Mouse (Mus musculus) adrenal gland, postnatal 36 days (tissue): ENCODE results near the gene Defb45. TPM values are rescaled to one million over a fixed set of nuclear protein-coding genes. Genes with fewer than 3 reads are reported as not detected.

ENCODE experiments used
- DNase-seq, 2 experiments: peaks; one replicate each; pipeline ENCODE4 v3.0.0; 2021; ENCODE audit warnings: mixed read lengths in 1 of 2
- total RNA-seq, 2 experiments: library from RNA; stranded (reverse); gene quantifications; 2 replicates each; pipeline ENCODE4 v1.2.3; 2021

The Defb45 gene
- total RNA-seq, 2 experiments from 2014 or later: not detected

- DNase-seq: no peak
Measured at GRCm38 (mm10) chr2:152607746-152608145, 8.5 kb upstream of the Defb45 start.

- peak; percentile 76 to 86 for DNase-seq
Measured at GRCm38 (mm10) chr2:152604057-152604456, 4.9 kb upstream of the Defb45 start, which contains the start of gene Defb36. Gene Defb36 (plus strand): TSS chr2:152604327.

DNA sequence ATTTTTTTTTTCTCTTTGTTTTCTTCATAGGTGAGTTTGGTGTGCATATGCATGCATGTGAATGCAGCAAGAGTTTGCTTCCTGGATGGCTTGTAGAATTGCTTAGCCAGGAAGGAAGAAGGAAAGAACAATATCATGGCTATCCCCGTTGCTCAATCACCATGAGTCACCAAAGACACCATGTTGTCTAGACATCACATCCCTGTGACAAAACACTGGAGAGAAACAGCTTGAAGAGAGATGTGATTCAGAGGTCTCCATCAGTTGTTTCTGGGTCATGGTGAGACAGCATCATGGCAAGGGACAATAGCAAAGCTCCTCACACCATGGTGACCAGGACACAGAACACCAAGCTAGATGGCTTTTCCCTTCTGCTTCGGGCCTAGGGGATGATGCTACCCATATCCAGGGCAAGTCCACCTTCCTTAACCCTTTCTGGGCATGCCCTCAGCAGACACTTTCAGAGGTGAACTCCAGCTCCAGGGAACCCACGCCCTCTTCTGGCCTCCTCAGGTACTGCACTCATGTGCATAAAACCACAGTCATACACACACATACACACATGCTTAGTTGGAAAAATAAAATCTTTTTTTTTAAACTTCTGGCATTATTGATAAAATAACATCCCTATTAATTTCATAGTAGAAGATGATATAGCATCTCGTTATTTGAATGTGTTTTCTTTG is 2.2 kb upstream of the Defb45 start:
- no peak for DNase-seq

GRCm38 (mm10) chr2:152600076-152600475 is 877 bp upstream of the Defb45 start:
- peak; percentile 34 to 39 for DNase-seq

DNA sequence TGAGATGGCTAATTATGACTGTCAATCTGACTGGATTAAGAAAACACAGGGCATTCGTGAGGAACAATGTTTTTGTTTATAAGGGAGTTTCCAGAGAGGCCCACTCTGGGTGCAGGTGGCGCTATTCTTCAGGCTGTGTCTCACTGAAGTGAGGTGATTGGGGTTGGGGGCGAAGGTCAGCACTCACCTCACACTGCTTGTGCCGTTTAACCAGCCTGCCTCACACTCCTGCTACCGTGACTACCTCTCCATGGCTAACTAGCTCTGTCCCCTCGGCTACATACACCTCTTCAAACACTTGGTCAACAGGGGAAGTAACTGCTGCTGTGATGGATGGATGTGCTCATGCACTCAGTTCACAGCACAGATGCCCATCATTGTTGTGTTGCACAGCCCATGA is 10.2 kb downstream of the Defb45 start:
- no peak for DNase-seq

DNA sequence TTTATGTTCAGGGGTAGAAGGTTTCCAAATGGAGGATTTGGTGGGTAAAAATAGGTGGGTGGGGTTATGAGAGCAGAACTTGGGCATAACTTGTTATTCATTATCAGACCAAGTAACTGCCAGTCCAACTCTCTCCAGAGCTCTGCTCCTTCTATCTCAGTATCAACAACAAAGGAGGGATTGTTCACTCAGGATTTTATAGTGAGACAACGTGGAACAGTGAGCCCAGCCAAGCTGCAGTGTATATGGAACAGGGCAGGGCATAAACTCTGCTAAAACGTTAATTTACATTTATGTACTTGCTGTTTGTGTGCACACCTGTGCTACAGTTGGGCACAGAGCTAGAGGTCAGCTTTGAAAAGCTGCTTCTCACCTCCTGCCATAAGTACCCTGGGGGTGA is 10.7 kb downstream of the Defb45 start:
- DNase-seq: no peak

- peak in 1 of 2 experiments; percentile 57 for DNase-seq
Measured at GRCm38 (mm10) chr2:152586926-152587560, 12.2 kb downstream of the Defb45 start.

DNA sequence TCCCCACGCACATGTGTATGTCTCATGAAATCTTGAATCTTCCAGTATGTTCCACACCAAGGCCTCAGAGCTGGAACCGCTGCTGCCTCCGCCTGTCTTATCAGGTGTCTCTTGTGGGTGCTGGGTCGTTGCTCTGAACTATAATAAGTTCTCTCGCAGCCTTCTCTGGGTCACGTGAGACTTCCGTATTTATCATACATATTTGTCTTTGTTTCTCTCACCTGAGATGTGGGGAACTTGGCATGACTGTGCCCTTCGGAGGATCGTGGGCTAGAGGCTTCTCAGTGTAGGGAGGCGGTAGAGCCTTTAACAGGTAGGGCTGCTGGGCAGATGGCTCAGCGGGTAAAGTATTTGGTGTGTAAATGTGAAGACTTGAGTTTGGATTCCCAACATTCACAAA is 18.6 kb downstream of the Defb45 start:
- DNase-seq: no peak

DNA sequence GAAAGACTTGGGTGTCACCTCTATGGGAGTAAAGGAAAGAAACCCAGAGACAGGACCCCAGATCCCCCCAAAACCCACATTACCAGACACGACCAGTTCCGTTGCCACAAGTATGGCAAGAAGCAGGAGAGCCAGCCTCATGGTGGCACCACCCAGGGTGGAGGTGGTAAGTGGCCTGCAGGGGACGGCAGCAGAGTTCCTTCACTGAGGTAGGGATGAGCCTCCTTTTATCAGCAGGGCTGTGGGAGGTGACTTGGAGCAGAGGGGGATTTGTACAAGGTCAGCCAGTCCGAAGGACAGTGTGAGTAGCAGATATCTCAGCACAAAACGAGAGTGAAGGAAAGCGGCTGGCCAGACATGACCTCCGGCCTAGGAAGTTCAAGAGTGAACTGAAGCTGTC is 19.1 kb downstream of the Defb45 start, which contains the start of gene Defb19:
Defb19 (minus strand) TSS at position 206 of the 400 bp plus-strand sequence.
- DNase-seq: peak in 1 of 2 experiments; percentile 18

- no peak for DNase-seq
Measured at GRCm38 (mm10) chr2:152573484-152573883, 25.7 kb downstream of the Defb45 start.

DNA sequence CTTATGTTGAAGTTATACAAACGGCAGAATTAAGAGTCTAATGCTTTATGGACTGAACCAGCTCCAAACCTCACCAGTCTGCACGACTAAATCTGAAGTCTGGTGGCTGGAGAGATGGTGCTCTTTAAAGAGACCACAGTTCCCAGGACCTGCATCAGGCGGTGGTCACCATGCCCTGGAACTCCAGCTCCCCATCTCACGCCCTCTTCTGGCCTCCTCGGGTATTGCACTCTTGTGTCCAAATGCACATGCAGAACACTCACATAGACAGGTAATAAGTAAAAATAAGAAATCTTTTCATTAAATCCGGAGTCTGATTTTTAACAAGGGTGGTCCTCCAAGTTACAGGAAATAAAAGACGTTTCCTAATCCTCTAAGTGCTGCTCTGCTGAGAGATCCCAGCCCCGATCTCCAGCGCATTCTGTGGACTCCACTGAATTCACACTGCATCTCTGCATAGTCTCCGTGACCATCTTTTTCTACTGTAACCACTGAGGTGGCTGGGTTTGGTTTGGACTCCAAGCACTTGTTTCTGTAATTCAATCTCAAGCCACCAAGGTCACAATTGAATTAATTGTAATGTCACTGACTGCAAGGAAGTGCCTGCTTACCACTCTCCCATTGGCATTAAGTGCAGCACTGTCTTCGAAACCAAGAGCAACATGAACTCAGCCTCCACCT is 26.9 kb downstream of the Defb45 start, which contains the start of gene Defb21:
Defb21 (plus strand) TSS at position 631 of the 681 bp plus-strand sequence.
- DNase-seq: peak in 1 of 2 experiments; percentile 12

DNA sequence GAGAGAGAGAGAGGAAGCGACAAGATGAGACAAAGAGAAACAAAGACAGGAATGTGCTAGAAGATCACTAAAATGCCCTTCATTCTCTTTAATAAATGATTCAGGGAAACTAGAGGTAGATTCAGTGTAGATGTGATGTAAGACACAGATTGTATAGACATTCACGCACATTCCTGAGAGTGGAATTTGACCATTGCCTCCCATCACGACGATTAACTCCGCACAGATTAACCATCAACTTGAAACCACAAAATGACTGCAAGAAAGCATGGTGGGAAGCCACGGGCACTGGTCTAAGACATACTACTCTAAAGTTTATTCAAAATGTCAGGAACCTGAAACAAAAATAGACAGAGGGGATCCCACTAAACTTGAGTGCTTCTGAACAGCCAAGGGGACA is 28.9 kb downstream of the Defb45 start:
- no peak for DNase-seq

- DNase-seq: no peak
Measured at GRCm38 (mm10) chr2:152569881-152570280, 29.3 kb downstream of the Defb45 start.

DNA sequence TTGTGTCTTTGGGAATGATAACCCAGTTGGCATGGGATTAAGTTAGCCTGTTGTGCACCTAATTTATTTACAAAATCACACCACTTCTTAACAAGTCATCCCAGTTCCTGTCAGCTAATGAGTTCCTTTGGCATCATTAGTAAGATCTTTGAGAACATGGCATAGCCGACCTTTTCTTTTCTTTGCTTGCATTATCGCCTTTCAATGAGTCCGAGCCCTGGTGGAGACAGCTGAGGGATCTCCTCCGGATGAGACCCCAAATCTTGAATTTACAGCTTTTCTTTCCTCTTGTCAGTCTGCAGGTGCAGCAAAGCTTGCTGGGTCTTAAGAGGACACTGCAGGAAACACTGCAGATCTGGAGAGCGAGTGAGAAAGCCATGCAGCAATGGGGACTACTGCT is 30.2 kb downstream of the Defb45 start, which contains the start of gene Gm17416:
Gm17416 (plus strand) TSS at position 301 of the 400 bp plus-strand sequence.
- DNase-seq: no peak

- no peak for DNase-seq
Measured at GRCm38 (mm10) chr2:152556655-152557054, 42.5 kb downstream of the Defb45 start.

GRCm38 (mm10) chr2:152553774-152554423 is 45.3 kb downstream of the Defb45 start:
- peak; percentile 67 to 82 for DNase-seq

GRCm38 (mm10) chr2:152548124-152548523 is 51.1 kb downstream of the Defb45 start:
- no peak for DNase-seq

DNA sequence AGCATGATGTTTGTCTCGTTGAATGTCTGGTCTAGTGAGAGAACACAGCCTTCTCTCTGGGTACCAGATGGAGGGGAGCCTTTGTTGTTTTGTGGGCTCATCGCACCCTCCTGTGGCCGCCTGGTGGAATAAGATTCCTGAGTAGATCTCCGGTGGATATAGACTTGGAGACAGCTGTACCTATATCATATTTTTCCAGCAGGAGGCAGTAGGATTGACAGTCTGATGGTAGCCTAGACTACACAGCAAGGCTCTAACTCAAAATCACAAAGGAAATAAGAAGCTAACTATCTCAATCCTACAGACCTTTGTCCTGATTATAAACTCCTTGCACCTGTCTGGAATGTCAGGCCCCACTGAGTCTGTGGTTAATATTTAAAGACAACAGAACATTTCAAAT is 54.5 kb downstream of the Defb45 start:
- DNase-seq: peak; percentile 64 to 74

GRCm38 (mm10) chr2:152543478-152543877 is 55.7 kb downstream of the Defb45 start:
- DNase-seq: no peak
